Mouse (Mus musculus) granulocyte monocyte progenitor cell, adult 5-6 weeks (primary cell): ENCODE measurements around the gene Tut7. TPM values are rescaled to one million over a fixed set of nuclear protein-coding genes. Genes with fewer than 3 reads are reported as not detected.
"Not testable (repeated sequence)": the region's sequence is repeated elsewhere in the genome, so short reads cannot be mapped to it uniquely, and the experiment has no call there.

Source experiments
- ATAC-seq: replicated peaks from 2 replicates; pipeline ENCODE4 v1.8.0; 2016; ENCODE audit warnings: mild to moderate bottlenecking, moderate TSS enrichment, inconsistent platforms; ENCODE audit not compliant: poor library complexity, severe bottlenecking
- total RNA-seq, 2 experiments: library from RNA; stranded (forward) in 1 of 2; stranded (reverse) in 1 of 2; fragments of 200-712, 200-1000 nt in 1 of 2; fragments of >200 nt in 1 of 2; fragmentation: Nextera tagmentation in 1 of 2; gene quantifications; 2 replicates each; pipeline ENCODE4 v1.2.3; 2014 to 2017

Tut7 gene
- 63.9 and 77.9 TPM in 2 replicates for total RNA-seq (2014; fragmentation: Nextera tagmentation)
- total RNA-seq (2017) = 114 and 117 TPM in 2 replicates

DNA sequence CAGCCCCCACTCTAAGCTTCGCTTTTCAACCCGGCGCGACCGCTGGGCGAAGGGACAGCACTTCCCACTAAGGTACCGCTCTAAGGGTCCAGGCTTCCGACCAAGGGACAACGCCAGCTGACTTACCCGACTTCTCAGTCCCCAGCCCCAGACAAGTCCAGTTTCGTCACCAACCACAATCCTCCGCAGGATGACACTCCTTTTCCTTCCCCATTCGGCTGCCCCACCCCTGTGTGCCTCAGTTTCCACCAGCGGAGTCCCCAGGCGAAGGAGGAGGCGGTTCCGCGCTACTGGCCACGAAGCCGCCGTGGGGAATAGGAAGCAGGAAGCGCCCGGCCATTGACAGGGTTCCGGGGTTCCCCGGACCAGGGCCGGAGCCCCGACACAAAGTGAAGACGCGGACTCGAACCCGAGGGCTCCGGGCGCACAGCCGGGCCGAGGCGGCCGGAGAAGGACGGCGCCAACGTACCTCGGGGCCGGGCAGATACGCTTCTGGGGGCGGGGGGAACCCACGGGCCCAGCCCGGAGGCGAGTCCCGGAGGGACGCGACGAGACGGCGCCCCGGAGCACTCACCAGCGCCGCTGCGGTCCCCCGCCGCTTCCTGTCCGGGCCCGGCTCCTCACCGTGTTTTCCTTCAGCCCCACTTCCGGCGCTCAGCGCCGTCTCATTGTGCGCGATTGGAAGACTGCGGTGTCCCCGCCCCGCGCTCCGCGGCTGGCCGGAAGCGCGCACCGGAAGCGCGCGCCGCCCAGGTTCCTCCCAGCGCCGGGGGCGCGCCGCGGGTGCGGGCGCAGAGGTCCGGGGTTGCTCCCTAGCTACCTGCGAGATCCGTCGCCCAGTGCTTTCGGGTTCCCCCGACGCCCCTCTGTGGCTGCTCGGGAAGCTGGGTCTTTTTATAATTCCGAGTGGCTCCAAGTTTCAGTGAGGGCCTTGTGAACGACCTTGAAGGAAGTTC lies at the start of gene Tut7:
Tut7 (minus strand) TSS at position 641 of the 956 bp plus-strand sequence.
- ATAC-seq = peak; percentile 71

DNA sequence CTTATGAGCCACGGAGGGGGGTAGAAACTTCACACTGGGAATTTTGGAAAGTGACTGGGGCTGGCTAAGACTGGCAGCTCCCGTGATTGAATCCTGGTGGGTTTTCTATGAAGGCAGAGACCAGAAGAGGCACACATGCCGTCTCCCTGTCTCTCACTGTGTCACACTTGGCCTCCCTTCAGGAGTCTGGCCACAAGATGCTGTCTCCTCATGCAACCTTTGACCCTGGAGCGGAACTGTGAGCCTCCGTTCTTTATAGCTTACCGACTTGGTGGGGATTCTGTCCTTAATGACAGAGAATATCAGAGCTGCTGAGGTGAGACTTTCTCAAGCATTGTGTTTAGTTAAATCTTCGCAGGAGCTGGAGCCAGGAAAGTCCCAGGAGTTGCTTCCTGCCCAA lies 49.5 kb upstream of the Tut7 start:
- ATAC-seq = no peak

DNA sequence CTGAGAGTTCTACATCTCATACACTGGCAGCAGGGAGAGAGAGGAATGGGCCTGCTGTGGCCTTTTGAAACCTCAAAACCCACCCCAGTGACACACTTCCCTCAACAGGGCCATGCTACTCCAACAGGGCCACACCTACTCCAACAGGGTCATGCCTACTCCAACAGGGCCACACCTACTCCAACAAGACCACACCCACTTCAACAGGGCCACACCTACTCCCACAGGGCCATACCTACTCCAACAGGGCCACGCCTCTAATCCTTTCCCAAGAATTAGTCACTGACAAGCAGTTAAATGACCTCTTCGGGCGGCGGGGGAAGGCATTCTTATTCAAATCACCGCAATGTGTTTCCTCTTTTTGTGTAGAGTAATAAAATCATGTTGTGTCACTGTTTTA lies 47.1 kb upstream of the Tut7 start:
- peak; percentile 37 for ATAC-seq

DNA sequence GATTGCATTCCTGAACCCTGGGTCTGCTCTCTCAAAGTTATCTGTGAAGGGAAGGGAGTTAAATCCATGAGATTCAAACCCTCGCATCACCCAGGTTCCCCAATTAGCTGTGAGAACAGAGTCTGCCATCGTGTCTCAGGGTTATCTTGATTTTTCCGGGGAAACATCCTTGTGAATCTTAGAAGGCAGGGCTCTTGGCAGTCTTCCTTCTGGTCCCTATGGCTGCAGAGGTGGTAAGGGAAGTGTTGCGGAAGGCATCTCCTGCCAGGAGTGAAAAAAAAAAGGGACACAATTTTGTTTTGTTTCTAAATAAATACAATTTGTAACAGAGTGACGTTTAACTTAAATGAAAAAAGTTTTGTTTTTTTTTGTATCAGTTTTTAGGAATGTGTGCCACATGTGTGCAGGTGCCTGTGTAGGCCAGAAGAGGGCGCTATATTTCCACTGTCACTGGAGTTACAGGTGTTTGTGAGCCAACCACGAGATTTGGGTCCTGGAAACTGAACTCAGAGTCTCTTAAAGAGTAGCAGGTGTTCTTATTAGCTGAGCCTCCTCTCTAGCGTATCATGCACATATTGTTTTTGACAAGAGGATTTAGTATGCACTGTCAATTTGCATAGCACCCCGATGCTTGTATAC lies 45.2 kb upstream of the Tut7 start:
- ATAC-seq = no peak

DNA sequence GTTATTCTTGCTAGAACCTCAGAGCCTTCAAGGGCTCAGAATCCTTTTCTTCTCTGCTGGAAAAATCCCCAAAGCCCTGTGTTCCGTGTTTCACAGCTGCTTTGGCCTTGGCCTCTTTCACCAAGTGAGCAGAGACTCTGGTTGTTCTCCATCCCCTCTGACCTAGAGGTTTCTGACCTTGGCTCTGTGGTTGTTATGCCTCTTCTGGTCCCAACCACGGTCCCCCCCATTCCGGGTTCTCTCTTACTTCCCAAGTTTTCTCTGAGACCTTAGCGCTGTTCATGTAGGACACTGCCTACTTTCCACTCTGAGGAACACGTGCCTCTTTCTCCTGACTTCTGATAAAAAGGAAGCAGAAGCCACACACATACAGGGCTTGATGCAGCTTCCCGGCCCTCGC lies 44.2 kb upstream of the Tut7 start:
- no peak for ATAC-seq

DNA sequence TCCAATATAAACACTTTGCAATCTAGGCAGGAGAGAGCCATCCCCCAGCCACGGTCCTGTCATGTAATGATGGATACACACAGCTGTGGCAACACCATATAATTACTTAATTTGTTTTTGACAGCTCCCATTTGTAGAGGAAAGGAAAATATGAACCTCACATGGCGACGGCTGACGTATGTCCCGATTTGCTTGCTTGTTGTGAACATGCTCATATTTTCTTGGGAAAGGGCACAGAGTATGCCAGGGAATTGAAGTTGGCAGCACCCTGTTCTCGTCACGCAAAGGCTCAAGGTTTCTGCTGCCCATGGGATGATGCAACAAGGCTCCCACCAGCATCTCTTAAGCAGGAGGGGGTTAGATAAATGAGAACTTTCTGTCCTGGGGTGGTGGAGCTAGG lies 36.6 kb upstream of the Tut7 start:
- ATAC-seq = no peak

DNA sequence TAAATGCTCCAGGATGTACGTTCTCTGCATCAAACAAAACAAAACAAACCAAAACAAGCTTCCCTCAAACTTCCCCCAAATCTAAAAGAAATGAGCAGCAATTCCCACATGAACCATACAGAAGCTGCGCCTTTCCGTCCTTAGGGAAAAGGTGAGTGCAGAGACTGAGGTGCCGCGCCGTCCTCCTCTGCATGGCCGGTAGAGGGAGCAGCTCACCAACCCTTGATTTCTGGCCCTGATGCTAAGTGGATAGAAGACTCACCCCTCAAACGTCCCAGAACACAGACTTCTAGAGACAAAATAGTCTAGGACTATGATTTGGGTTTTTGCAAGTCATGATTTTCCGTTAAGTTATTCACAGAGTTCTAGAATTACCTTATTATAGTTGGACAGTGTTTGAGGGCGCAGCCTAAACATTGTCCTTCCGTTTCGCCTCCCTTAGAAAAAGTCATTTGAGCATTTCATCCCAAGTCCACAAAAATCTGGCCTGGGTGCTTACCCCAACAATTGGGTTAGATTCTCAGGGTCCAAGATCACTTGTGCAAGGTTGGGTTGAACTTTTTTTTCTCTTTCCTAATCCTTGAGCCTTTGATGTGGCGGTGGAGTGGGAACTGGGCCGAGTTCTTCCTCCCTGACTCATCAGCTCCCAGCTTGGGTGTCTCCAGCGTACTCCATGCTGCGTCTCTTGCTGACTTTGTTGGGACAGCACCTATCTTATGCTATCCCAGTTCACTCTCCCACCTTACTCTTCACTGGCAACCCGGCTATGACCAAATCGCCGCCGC lies 33.5 kb upstream of the Tut7 start:
- peak; percentile 71 for ATAC-seq

DNA sequence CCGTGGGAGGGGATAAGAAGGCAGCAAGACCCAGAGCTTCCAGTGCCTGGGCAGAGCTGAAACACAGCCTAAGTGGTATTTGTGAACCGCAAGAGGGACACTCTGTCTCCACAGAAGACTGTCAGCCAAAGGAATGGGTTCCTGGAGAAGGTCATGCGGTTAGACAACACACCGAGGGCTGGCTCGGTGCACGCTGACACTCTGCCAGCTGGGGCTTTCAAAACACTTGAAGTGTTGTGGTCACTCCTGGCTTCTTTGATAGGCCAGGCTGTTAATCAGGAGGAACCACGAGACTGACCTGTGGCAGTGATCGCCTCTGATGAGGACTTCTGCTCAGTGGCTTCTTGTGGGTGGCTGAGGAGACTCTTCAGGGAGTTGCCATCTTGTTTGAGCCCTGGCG lies 30.5 kb upstream of the Tut7 start:
- ATAC-seq = peak; percentile 86

DNA sequence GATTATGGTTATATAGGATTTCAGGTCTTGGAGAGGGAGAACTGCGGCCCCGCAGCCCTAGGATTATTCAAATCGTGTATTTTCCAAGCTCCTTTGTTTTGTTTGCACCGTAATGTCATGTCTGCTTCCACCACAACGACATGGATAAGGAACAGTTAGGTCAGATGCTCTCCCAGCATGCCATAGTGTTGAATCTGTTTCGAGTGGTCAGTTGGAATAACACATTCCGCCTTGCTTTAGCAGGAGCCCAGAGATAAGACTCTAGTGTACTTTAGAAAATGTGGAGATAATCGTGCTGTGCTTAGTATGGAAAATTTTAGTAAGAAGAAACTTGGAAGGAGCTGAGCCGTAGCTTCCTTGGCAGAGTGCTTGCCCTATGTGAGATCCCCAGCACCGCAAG lies 27.4 kb upstream of the Tut7 start:
- no peak for ATAC-seq

DNA sequence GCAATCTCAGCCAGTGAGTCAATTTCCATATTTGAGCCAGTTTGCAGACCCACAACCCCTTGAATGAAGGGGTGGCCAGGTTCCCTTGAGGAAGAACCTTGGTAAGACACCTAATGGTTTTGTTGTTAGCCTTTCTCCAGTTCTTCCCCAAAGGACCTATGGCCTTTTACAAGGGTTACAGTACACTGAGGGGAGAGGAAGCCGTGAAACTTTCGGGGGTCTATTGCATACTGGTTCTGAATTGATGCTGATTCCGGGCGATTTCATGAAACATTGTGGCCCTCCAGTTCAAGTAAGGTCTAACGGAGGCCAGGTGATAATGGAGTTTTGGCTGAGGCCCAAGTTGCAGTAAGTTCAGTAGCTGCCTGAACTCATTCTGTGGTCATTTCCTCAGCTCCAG lies 21.7 kb upstream of the Tut7 start:
- no peak for ATAC-seq

DNA sequence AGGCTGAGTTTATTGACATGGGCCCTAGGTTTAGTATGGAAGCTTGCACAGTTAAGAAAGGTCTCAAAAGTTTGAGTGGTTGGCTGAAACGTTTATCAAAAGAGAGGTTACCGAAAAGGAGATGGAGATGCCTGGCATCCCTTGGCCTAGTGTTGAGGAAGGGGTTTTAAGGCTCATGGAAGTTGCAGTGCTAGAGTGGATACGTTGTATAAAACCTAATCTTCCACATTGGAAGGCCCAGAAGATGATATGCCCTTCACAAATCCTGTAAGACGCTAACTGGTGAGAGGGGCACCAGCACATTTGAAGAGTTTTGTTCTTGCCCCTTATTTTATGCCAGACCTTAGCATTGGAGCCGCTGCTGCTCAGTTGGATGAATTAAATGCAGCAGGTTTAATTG lies 21.0 kb upstream of the Tut7 start:
- ATAC-seq = no peak

DNA sequence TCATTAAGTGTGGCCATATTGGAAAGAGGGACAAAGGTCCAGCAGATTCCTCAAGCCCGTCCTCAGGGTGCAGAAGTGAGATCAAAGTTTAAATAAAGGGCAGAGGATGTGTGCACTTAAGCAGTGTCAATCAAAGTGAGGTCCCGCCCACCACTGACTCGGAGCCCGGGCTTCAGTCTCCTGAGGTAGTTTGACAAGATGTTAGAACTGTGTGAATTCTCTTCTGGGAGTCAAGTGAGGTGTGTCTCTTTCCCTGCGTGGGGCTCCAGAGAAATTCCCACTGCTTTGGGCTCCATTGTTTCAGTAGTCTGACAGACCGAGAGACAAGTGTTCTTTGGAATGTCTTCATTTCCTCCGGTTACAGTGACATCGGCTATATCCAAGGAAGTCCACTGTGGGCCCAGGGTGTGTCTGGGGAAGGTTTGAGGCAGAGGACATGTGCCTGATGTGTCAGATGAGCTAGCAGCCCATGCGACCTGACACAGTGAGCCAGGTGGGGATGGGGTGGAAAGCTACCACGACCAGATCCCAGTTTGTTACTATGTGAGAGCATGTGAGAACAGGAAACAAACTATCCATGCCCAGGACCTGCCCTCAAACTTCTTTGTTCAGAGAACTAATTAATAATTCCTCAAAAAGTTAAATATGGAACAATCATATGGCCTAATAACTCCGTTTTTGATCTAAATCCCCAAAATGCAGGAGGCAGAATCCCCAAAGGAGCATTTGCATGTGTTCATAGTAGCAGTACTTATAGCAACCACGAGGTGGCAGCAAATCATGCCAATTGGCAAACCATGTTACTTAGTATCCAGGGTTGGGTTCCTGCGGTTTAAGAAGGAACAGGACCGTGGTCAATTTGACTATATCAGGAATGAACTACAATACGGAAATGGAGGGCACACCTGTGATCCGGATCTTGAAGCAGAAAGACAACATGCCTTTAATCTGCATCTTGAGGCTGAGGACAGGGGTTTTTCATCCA lies 19.6 kb upstream of the Tut7 start:
- ATAC-seq = peak; percentile 72

DNA sequence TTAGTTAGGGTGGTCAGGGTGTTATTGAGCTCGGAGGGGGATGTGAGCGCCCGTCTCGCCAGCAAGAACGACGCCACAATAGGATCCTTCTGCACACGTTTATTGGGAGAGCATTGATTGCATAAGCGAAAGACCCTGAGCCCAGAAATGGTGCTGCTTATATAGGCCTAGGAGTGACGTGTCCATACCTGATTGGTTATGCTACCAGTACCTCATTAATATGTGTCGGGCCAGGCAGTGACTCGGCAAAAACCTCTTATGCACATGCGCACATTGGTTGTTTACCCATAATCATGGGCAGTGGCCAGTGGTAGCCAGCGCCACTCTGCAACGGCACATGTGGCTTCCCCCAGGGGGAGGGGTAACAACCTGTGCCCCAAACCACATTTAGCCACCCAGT lies 18.8 kb upstream of the Tut7 start:
- ATAC-seq = not testable (repeated sequence)

DNA sequence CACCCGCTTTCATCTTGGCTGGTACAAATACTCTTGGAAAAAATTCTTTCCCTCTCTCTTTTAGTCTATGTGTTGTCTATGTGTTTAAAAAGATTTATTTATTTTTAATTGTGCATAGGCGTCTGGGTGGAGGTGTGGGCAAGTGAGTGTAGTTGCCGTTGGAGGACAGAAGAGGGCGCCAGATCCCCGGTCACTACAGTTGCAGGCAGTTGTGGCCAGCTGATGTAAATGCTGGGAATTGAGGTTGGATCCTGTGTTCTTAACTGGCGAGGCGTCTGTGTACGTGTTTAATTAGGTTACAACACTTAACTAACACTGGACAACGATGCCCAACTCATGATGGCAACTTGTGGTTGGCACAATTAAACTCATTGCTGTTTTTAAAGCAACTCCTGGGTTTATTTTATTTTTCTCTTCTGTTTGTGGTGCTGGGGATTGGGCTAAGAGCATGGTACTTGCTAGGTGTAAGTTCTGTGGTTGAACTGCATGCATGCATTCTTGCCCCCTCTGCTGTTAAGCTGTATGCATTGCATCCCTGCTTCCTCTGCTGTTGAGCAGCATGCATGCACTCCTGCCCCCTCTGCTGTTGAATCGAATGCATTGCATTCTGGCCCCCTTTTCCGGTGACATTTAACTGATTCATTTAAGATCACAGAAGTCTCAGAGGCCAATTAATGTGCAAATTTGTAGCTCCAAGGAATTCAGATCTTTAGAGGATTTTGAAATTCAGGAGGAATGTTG lies 17.7 kb upstream of the Tut7 start:
- peak; percentile 93 for ATAC-seq

DNA sequence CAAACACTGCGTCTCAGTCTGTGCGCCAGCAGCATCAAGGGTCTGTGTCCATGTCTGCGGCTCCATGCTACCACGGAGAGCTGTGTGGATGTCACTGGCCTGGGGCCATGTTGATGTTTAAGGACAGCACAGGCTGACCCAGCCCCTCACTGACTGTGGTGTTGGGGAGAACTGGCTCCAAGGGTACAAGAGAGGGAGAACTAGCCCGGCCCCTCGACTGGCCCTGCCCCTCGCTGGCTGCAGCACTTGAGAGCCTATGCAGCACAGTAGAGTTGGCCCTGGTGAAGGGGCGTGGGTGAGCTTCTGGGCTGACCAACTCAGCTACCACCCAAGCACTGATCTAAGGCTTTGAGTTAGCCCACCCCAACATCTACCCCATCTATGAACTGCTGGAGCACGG lies 16.4 kb upstream of the Tut7 start:
- ATAC-seq = no peak

DNA sequence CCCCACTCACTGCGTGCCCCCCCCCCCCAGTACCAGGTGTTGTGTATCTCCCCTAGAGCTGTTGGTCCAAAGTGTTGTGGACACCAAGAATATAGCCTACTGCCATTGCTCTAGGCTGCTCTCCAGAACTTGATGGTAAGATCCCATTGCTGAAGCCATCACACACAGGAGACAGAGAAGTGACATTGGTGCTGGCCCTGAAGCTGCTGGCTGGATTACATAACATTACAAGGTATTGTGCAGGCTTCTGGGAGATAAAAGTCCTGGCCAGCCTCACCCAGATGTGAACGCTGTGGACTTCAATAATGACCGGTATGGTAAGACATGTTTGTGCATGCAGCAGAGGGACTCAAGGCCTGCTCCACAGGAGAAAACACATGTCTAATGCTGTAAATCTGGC lies 15.5 kb upstream of the Tut7 start:
- no peak for ATAC-seq

DNA sequence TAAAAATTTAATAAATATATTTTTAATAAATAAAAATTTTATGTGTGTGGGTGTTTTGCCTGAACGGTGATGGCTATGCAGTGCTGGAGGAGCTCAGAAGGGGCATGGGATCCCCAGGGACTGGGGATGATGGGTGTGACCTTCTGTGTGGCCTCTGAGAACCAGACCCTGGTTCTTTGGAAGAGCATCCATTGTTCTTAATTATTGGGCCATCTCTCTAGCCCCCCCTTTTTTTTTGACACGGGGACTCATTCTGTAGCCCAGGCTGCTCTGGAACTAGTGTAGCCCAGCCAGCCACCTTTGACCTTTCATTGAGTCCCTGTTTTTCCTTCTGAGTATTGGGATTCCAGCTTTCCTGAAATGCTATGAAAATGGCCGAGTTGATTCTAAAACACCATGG lies 13.9 kb upstream of the Tut7 start:
- no peak for ATAC-seq

DNA sequence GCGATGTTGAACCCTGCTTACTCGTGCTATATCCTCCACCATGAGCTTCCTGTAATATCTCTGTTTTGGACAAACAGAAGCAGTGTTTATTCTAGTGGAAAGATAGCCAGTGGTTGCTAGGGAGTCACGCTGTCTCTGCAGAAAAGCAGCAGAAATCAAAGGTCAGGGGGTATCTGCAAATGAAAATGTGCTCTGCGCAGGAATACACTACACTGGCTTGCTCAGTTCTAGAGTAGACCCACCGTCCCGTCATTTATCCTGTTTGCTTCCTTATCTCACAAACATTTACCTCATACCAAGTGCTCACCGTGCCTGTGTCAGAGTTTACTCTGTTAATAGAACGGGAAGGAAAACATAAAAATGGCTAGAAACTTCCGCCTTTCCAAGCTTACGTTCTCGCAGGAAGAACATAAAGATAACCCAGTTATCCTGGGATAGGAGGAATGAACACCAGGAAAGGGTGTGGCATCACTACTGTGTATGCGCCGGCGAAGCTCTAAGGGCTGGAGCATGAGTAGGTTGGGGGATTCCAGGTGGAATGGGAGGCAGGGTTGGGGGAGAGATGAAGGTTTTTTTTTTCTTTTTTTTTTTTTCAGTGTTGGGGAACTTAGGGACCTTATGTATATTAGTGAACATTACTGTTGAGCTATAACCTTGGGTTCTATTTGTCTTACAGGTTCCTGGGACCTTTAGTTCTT lies 13.3 kb upstream of the Tut7 start:
- ATAC-seq = no peak
